Mouse (Mus musculus) forebrain, embryonic 16.5 days (tissue): ENCODE data around the gene Map2k5. TPM values are rescaled to one million over a fixed set of nuclear protein-coding genes. Genes with fewer than 3 reads are reported as not detected.

ENCODE experiments used
- ATAC-seq: fragments of 200-750 bp; cut with Nextera tagmentation; 2 replicates; pipeline ENCODE4 v1.8.0; 2017; ENCODE audit warnings: mild to moderate bottlenecking, moderate library complexity
- H3K27ac ChIP-seq: fragments of 300-500 bp; sonication (generic); 2 replicates; pipeline ENCODE4 v1.5.1; 2014; ENCODE audit warnings: low read length, control low read depth
- H3K27me3 ChIP-seq: fragments of 300-500 bp; sonication (generic); replicated peaks from 2 replicates; pipeline ENCODE4 v1.6.1; 2014; ENCODE audit warnings: low read length; ENCODE audit not compliant: control insufficient read depth, insufficient read depth
- H3K36me3 ChIP-seq: fragments of 300-500 bp; sonication (generic); 2 replicates; pipeline ENCODE4 v1.6.1; 2014; ENCODE audit not compliant: control insufficient read depth, insufficient read depth
- H3K4me1 ChIP-seq: fragments of 300-500 bp; sonication (generic); replicated peaks from 2 replicates; pipeline ENCODE4 v1.6.1; 2014; ENCODE audit warnings: low read length; ENCODE audit not compliant: control insufficient read depth, insufficient read depth
- H3K4me2 ChIP-seq: fragments of 300-500 bp; sonication (generic); 2 replicates; pipeline ENCODE4 v1.6.1; 2014; ENCODE audit warnings: mild to moderate bottlenecking, low read length, control low read depth
- H3K4me3 ChIP-seq: fragments of 300-500 bp; sonication (generic); replicated peaks from 2 replicates; pipeline ENCODE4 v1.5.1; 2014; ENCODE audit warnings: mild to moderate bottlenecking, low read length, control low read depth
- H3K9ac ChIP-seq: fragments of 300-500 bp; sonication (generic); replicated peaks from 2 replicates; pipeline ENCODE4 v1.6.1; 2014; ENCODE audit warnings: low read depth, low read length, control low read depth
- H3K9me3 ChIP-seq: fragments of 300-500 bp; sonication (generic); 2 replicates; pipeline ENCODE4 v1.6.1; 2016; ENCODE audit warnings: low read length; ENCODE audit not compliant: control insufficient read depth
- WGBS: fragments of 180-500 bp; shearing (Covaris S2); extraction: QIAGEN DNeasy Blood & Tissue Kit; methylation state at CpG from one replicate; pipeline ENCODE4 v1.1.7; 2014; 5-methylcytosine and 5-hydroxymethylcytosine counted together
- polyA plus RNA-seq: library from polyadenylated mRNA; unstranded; fragments of >200 nt; fragmentation: Nextera tagmentation; extraction: Ambion mirVana; gene quantifications from 2 replicates; pipeline ENCODE4 v1.2.1, GENCODE M21; 2015

Gene Map2k5
- polyA plus RNA-seq, 1 experiment from 2014 or later = 39.9 TPM

DNA sequence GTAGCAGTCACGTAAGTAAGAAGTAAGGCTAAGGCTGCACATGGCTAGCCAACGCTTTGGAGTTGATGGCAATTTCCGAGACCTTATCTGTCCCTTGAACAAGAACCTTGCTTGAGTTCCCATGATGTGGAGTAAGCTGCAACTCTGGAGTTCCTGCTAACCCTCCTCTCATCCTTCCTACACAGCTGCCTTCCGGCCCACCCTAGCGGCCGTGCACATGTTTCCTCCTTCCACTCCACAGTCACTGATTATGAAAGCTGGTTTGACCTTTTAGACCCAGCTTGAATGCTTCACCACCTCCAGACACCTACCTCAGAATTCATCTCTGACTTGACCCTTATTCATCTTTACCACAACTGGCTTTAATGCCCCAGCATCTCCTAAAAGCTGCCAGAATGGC lies 82.9 kb downstream of the Map2k5 start:
- Histone ChIP-seq H3K4me1 (peaks cover 16% of the 10 kb centered on the region), H3K36me3 (no peaks in the 10 kb centered on the region; the same call in 1 of the 2 replicates), H3K4me3 (no peak overlapping the region), H3K9me3 (no peaks in the 10 kb centered on the region), H3K9ac (no peak overlapping the region), H3K4me2 (no peak overlapping the region), H3K27ac (no peak overlapping the region), H3K27me3 (no peaks in the 10 kb centered on the region)
- ATAC-seq = no peak
- 95% methylated on average over 6 of the region's 6 CpGs for WGBS

DNA sequence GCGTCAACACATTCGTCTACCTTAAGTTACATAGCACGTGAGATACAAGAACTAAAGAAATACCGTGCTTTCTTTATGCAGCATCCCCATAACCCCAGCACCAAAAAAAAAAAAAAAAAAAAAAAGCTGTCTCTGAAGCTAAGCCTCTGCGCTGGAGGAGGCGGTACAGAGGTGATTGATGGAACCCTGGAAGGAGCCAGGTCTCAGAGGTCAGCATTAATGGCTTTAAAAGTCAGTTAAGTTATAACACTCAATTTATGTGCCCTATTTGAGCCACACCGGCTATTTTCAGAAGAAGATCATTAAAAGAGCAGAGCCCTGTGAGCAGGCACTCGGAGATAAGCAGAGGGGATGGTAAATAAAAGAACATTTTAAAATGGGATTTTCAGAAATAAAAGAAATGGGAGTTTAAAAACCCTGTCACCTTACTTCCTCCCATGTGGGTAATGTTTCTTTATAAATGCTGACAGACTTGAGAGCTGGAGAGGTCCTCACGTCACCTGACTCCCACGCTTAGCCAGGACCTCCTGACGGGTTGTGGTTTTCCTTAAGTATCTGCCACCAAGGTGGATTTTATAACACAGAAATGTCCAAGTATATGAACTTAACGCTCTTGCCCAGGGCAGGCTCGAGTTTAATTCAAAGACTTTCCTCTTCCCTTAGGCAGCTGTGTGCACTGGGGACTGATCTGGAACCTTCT lies 83.8 kb downstream of the Map2k5 start:
- ATAC-seq = no peak
- Histone ChIP-seq H3K4me3 (no peak overlapping the region), H3K4me1 (peaks cover 16% of the 10 kb centered on the region), H3K9me3 (no peaks in the 10 kb centered on the region), H3K27ac (no peak overlapping the region), H3K9ac (no peak overlapping the region), H3K36me3 (no peaks in the 10 kb centered on the region; the same call in 1 of the 2 replicates), H3K27me3 (no peaks in the 10 kb centered on the region), H3K4me2 (no peak overlapping the region)
- 65% methylated on average over 13 of the region's 13 CpGs for WGBS

DNA sequence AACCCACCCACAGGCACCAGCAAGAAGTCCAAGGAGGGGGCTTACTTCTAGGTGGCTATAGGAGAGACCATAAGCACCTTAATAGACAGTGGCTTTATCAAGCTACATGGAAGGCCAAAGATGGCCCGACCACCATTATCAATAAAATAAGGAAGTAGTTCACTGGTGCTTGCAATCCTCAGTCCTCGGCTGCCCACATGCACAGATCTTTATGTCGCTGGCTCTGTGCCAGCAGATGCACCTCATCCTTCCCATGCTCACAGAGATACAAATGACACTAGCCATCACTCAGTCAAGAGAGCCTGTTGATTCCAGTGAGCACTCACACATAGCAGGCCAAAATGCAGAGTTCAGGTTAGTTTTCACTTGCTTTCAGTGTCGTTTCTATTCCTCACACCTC lies 89.0 kb downstream of the Map2k5 start:
- no peak for ATAC-seq
- H3K4me2 ChIP-seq = no peak overlapping the region
- no peak overlapping the region for H3K4me3 ChIP-seq
- H3K9me3 ChIP-seq = no peaks in the 10 kb centered on the region
- no peaks in the 10 kb centered on the region; the same call in 1 of the 2 replicates for H3K36me3 ChIP-seq
- WGBS = 90% methylated on average over 4 of the region's 4 CpGs
- no peak overlapping the region for H3K27ac ChIP-seq
- H3K4me1 ChIP-seq = peaks cover 5% of the 10 kb centered on the region; the same call in 1 of the 2 replicates
- H3K9ac ChIP-seq = no peak overlapping the region
- H3K27me3 ChIP-seq = no peaks in the 10 kb centered on the region

DNA sequence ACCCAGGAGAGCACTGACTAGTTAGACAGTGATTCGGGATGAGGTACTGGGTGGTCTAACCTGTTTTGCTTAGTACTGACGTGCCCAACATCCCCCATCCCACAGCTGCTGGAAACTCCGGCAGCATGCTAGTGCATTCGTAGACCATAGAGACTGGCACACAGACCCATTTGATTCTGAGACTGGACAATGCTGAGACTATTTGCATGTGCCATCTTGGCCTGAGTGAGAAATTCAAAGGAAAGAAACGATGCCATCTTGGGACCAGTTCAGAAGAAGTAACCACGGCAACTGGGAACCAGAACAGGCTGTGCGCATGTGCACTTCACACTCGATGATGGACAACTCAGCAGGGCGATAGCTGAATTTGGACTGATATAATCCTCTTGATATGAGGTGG lies 93.3 kb downstream of the Map2k5 start:
- Histone ChIP-seq H3K4me1 (peaks cover 5% of the 10 kb centered on the region; the same call in 1 of the 2 replicates), H3K4me3 (no peak overlapping the region), H3K9me3 (no peaks in the 10 kb centered on the region), H3K27me3 (no peaks in the 10 kb centered on the region), H3K36me3 (no peaks in the 10 kb centered on the region), H3K4me2 (no peak overlapping the region), H3K27ac (no peak overlapping the region), H3K9ac (no peak overlapping the region)
- no peak for ATAC-seq
- WGBS = 57% methylated on average over 9 of the region's 9 CpGs

DNA sequence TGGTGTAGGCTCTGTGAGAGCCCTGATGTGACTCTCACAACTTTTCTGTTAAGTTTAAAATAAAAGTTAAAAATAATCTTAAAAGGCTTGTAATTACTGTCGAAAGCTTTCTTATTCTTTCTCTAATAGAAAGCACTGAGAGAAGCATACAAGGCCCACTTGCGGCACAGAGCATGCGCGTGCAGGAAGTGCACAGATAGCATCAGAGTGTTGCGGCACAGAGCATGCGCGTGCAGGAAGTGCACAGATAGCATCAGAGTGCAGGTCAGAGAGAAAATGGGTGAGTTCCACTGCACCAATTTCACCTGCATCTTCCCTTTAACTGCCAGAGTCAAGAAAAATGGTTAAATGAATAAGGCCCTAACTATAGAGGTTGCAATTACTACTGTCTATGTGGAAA lies 95.7 kb downstream of the Map2k5 start:
- no peak overlapping the region for H3K4me2 ChIP-seq
- ATAC-seq = no peak
- H3K4me3 ChIP-seq = no peak overlapping the region
- H3K36me3 ChIP-seq = no peaks in the 10 kb centered on the region
- WGBS = 97% methylated on average over 7 of the region's 7 CpGs
- H3K9me3 ChIP-seq = no peaks in the 10 kb centered on the region
- no peaks in the 10 kb centered on the region for H3K27me3 ChIP-seq
- no peak overlapping the region for H3K27ac ChIP-seq
- H3K9ac ChIP-seq = no peak overlapping the region
- peaks cover 5% of the 10 kb centered on the region; the same call in 1 of the 2 replicates for H3K4me1 ChIP-seq

DNA sequence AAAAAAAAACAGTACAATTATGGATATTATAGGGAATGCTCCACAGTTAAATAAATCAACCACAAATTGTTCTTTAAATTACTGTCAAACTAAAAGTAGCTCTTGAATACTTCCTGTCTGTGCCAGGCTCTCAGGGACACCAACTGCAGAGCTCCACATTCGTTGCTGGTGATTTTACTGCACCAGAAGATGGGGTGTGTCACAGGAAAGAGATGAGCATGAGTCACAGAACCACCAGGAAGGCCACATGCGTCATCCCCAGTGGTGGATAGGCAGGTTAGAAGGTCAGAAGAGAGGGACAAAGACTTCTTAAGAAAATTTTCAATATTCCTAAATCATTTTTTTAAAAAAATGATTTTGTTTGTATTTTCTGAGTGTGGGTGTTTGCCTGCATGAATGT lies 96.6 kb downstream of the Map2k5 start:
- Histone ChIP-seq H3K27ac (no peak overlapping the region), H3K4me2 (no peak overlapping the region), H3K4me3 (no peak overlapping the region), H3K36me3 (no peaks in the 10 kb centered on the region), H3K9me3 (no peaks in the 10 kb centered on the region), H3K9ac (no peak overlapping the region), H3K4me1 (peaks cover 5% of the 10 kb centered on the region; the same call in 1 of the 2 replicates), H3K27me3 (no peaks in the 10 kb centered on the region)
- no peak for ATAC-seq
- WGBS = 84% methylated on average over 2 of the region's 2 CpGs

DNA sequence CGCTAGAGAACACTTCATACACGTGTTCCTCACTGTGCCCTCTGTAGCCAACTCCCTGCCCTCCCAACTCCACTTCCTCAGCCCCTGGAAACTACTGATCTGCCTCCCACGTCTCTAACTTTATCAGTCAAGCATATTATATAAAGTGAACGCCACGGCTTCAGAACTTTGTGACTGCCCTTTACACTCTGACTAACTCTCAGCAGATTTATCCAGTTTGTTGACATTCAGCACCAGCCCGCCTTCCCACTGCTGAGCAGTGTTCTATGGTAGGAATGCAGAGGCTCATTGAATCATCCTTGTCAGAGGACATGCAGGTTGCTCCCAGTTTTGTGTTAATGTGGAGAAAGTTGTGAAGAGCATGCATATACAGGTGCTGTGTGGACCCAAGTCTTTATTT lies 103.9 kb downstream of the Map2k5 start:
- Histone ChIP-seq H3K4me3 (no peak overlapping the region), H3K9ac (no peak overlapping the region), H3K27me3 (no peaks in the 10 kb centered on the region), H3K9me3 (no peaks in the 10 kb centered on the region), H3K36me3 (no peaks in the 10 kb centered on the region), H3K27ac (no peak overlapping the region), H3K4me2 (no peak overlapping the region), H3K4me1 (no peaks in the 10 kb centered on the region; the same call in 1 of the 2 replicates)
- ATAC-seq = no peak
- WGBS = 89% methylated on average over 6 of the region's 6 CpGs

DNA sequence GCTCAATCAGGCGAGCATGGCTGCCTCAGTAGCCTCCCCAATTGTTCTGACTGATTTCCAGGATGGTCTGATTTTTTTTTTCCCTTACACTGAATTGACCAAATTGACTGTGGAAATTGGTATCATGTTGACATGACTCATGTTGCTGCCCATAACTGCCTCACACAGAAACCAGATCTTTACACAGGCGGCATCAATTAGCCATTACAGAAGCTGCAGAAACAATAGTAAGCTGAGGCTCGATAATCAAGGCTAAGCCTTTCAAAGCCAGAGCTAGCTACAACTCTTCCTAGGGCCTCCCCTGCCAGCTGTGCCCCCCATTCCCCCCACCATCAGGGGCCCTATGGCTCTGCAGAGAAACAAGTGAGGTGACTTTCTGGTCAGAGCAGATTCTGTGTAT lies 107.9 kb downstream of the Map2k5 start:
- no peak overlapping the region for H3K27ac ChIP-seq
- H3K4me3 ChIP-seq = no peak overlapping the region
- WGBS = 27% methylated on average over 3 of the region's 3 CpGs
- H3K27me3 ChIP-seq = no peaks in the 10 kb centered on the region
- no peak overlapping the region for H3K9ac ChIP-seq
- no peaks in the 10 kb centered on the region for H3K36me3 ChIP-seq
- no peaks in the 10 kb centered on the region for H3K9me3 ChIP-seq
- no peak overlapping the region for H3K4me2 ChIP-seq
- no peak for ATAC-seq
- no peaks in the 10 kb centered on the region for H3K4me1 ChIP-seq

DNA sequence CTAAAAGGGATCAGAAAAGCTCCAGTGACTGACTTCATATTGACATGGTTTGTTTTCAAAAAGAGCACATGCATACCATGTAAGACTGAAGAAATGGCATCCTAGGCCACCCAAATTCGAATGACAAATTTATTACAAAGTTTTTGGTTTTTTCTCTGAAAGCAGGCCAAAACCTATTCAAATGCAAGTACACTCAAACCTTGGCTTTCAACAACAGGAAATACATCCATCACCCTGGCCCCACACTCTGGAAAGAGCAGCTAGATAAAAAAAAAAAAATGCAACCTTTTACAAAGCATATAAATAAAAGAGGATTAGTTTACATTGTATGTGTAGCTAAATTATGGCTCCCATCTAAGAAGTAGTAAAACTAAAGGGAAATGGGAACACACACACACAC lies 114.5 kb downstream of the Map2k5 start:
- Histone ChIP-seq H3K27ac (no peak overlapping the region), H3K9me3 (no peaks in the 10 kb centered on the region), H3K9ac (no peak overlapping the region), H3K4me3 (no peak overlapping the region), H3K36me3 (no peaks in the 10 kb centered on the region), H3K27me3 (no peaks in the 10 kb centered on the region), H3K4me1 (peaks cover 9% of the 10 kb centered on the region), H3K4me2 (no peak overlapping the region)
- WGBS = 83% methylated on average over 1 of the region's 1 CpGs
- no peak for ATAC-seq

DNA sequence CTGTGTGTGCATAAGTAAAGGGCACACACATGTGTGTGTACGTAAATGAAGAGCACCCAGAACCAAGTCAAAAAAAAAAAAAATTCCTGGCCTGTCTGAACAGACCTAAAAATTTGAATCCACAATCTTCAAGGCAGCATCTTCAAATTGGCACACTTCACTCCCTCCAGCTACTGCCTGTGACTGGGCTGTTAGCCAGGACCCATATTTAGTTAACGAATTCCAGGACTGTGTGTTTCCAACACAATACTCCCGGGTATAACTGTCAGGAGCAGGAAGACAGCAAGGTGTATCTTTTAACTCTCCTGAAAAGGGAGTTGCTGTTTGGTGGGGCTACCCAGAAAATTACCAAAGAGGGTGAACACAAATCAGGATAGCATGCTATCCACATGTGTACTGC lies 118.9 kb downstream of the Map2k5 start:
- 40% methylated on average over 3 of the region's 3 CpGs for WGBS
- H3K27ac ChIP-seq = no peak overlapping the region

More for the DNA sequence above, 118.9 kb downstream of the Map2k5 start:
- Histone ChIP-seq H3K4me1 (peaks cover 10% of the 10 kb centered on the region), H3K9me3 (no peaks in the 10 kb centered on the region), H3K36me3 (no peaks in the 10 kb centered on the region), H3K4me2 (no peak overlapping the region), H3K4me3 (no peak overlapping the region), H3K27me3 (no peaks in the 10 kb centered on the region), H3K9ac (no peak overlapping the region)
- no peak for ATAC-seq
